Mouse (Mus musculus) spleen, adult 2 months (tissue): ENCODE results near the gene Slc36a2.

Experiments used
- CTCF ChIP-seq: fragments of 200-500 bp; IDR thresholded peaks from 2 replicates; pipeline ENCODE4 v1.5.1; 2011; ENCODE audit warnings: mild to moderate bottlenecking, inconsistent platforms; ENCODE audit not compliant: insufficient read depth, insufficient read length, insufficient replicate concordance; ENCODE audit errors: extremely low read depth
- POLR2A ChIP-seq: fragments of 200-500 bp; IDR thresholded peaks from 2 replicates; pipeline ENCODE4 v1.6.1; 2011; ENCODE audit warnings: low read depth, low read length, inconsistent platforms

GRCm38 (mm10) chr11:55126663-55127062 lies 58.2 kb downstream of the Slc36a2 start:
- TF ChIP-seq CTCF: no peak
- TF ChIP-seq POLR2A: no peak
